Mouse (Mus musculus) MEL (cell line): Measurements from ENCODE around the gene Abcc10.

Experiments used
- CHD2 ChIP-seq: IDR thresholded peaks from 2 replicates; pipeline ENCODE4 v1.6.1; 2011; ENCODE audit warnings: low read length, improper control_type of control experiment
- CTCF ChIP-seq, 3 experiments: IDR thresholded peaks in 2 of 3; conservative IDR thresholded peaks in 1 of 3; 2 replicates each; pipeline ENCODE4 v1.5.1; 2011 to 2012; ENCODE audit warnings: low read length in 3 of 3, low read depth in 2 of 3, mild to moderate bottlenecking in 2 of 3, improper control_type of control experiment in 1 of 3, inconsistent platforms in 1 of 3, mixed read lengths in 1 of 3, moderate library complexity in 1 of 3; ENCODE audit not compliant: control insufficient read depth in 1 of 3, insufficient read depth in 1 of 3, poor library complexity in 1 of 3, severe bottlenecking in 1 of 3
- EP300 ChIP-seq, 2 experiments: IDR thresholded peaks; 2 replicates each; pipeline ENCODE4 v1.6.1; 2011; ENCODE audit warnings: improper control_type of control experiment in 2 of 2, low read length in 2 of 2, low read depth in 1 of 2, mild to moderate bottlenecking in 1 of 2
- KAT2A ChIP-seq: conservative IDR thresholded peaks from 2 replicates; pipeline ENCODE4 v1.6.1; 2012; ENCODE audit warnings: low read depth, low read length, improper control_type of control experiment, inconsistent platforms
- MAFK ChIP-seq: IDR thresholded peaks from 2 replicates; pipeline ENCODE4 v1.6.1; 2011; ENCODE audit warnings: low read depth, mild to moderate bottlenecking, low read length, improper control_type of control experiment, borderline replicate concordance
- MXI1 ChIP-seq: IDR thresholded peaks from 2 replicates; pipeline ENCODE4 v1.6.1; 2011; ENCODE audit warnings: mild to moderate bottlenecking, low read depth, low read length, improper control_type of control experiment
- MYC ChIP-seq: IDR thresholded peaks from 2 replicates; pipeline ENCODE4 v1.6.1; 2011; ENCODE audit warnings: low read depth, mild to moderate bottlenecking, low read length, improper control_type of control experiment, moderate library complexity
- POLR2A ChIP-seq, 2 experiments: IDR thresholded peaks; 2 replicates each; pipeline ENCODE4 v1.6.1; 2011 to 2012; ENCODE audit warnings: low read length in 2 of 2, mild to moderate bottlenecking in 2 of 2, control low read depth in 1 of 2, improper control_type of control experiment in 1 of 2, low read depth in 1 of 2, moderate library complexity in 1 of 2; ENCODE audit not compliant: control insufficient read depth in 1 of 2, insufficient read depth in 1 of 2, poor library complexity in 1 of 2
- POLR2AphosphoS2 ChIP-seq: IDR thresholded peaks from 2 replicates; pipeline ENCODE4 v1.6.1; 2011; ENCODE audit warnings: low read length, improper control_type of control experiment
- POLR2AphosphoS5 ChIP-seq: IDR thresholded peaks from 2 replicates; pipeline ENCODE4 v1.6.1; 2012; ENCODE audit warnings: low read depth, borderline replicate concordance, mild to moderate bottlenecking, inconsistent platforms, low read length, moderate library complexity, mixed read lengths
- RCOR1 ChIP-seq: IDR thresholded peaks from 2 replicates; pipeline ENCODE4 v1.6.1; 2012; ENCODE audit warnings: low read depth, mild to moderate bottlenecking, inconsistent platforms, low read length, improper control_type of control experiment
- TAL1 ChIP-seq: IDR thresholded peaks from 2 replicates; pipeline ENCODE4 v1.6.1; 2012; ENCODE audit warnings: mild to moderate bottlenecking, inconsistent platforms, low read length, moderate library complexity, mixed read lengths

DNA sequence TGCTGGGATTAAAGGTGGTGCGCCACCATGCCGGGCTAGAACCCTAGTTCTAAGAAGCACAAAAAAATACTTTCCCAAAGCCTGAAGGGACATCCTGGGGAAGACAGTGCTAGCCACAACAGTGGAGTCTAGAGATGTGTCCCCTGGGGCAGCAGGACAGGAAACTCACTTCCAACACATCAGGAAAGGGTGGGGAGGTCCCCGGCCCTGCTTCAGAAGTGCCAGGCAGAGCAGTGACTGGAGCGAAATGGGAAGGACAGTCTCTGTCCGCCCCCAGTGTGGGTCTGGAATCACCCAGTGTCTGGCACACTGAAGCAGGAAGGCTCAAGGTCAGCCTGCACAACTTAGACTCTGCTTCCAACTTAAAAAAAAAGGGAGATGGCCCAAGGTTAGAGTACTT lies 55.5 kb downstream of the Abcc10 start:
- TF ChIP-seq KAT2A = no peak
- no peak for TF ChIP-seq POLR2A (IDR thresholded peaks at IDR 0.05; ENCODE audit: control insufficient read depth in 1 of 2, insufficient read depth in 1 of 2, low read depth in 1 of 2, low read length in 2 of 2, poor library complexity in 1 of 2)
- no peak for TF ChIP-seq MAFK
- TF ChIP-seq CTCF (IDR thresholded peaks at IDR 0.05 in 2 of 3, conservative IDR thresholded peaks at IDR 0.05 in 1 of 3; ENCODE audit: control insufficient read depth in 1 of 3, insufficient read depth in 1 of 3, low read depth in 2 of 3, low read length in 3 of 3, poor library complexity in 1 of 3, severe bottlenecking in 1 of 3) = no peak
- TF ChIP-seq EP300 (IDR thresholded peaks at IDR 0.05; ENCODE audit: low read depth in 1 of 2, low read length in 2 of 2) = no peak
- TF ChIP-seq CHD2 = no peak
- TF ChIP-seq POLR2AphosphoS5 = no peak
- TF ChIP-seq POLR2AphosphoS2 = no peak
- TF ChIP-seq MXI1 = no peak
- TF ChIP-seq TAL1 = no peak
- no peak for TF ChIP-seq RCOR1
- no peak for TF ChIP-seq MYC
